Mouse (Mus musculus): Measurements from ENCODE around the gene Bzw2.

DNA sequence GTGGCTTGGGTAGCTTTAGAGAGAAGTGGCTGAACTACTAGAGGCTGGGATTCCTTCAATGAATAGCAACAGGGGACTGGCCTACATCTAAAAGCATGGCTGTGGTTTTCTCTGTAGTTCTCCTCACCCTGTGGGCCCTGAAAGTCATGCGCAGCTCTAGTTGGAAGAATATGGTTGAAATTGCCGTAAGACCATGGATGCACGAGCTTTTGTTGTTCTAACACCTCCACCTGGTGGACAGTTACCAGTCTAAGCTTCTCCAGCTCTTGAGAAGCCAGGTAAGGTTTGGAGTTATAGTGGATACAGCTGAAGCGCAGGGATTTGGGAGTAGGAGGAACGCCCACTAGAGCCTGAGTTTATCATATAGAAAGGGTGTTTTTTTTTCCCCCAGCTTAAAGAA, 49.4 kb downstream of the Bzw2 start:
- TF ChIP-seq CTCF (IDR thresholded peaks at IDR 0.05; ENCODE audit: low read depth) (peak; percentile 54), EP300 (optimal IDR thresholded peaks at IDR 0.05) (no peak)
